Mouse (Mus musculus) heart, adult 2 months (tissue): ENCODE data around the gene Tmem53.
A peak's percentile ranks its signal among the peaks of the same experiment; 100 is the strongest.

Source experiments
- EP300 ChIP-seq: fragments of 200-500 bp; IDR thresholded peaks from 2 replicates; pipeline ENCODE4 v1.6.1; 2011; ENCODE audit warnings: low read depth, low read length, control low read depth; ENCODE audit not compliant: insufficient read depth
- POLR2A ChIP-seq: fragments of 200-500 bp; IDR thresholded peaks from 2 replicates; pipeline ENCODE4 v1.6.1; 2011; ENCODE audit warnings: mild to moderate bottlenecking, low read depth, low read length, control low read depth; ENCODE audit not compliant: insufficient read depth

GRCm38 (mm10) chr4:117288927-117289801 lies 37.4 kb downstream of the Tmem53 start:
- TF ChIP-seq POLR2A (peak; percentile 56), EP300 (no peak)
